Mouse (Mus musculus) neural tube, embryonic 11.5 days (tissue): ENCODE results near the gene Pot1b. TPM values are rescaled to one million over a fixed set of nuclear protein-coding genes. Genes with fewer than 3 reads are reported as not detected.

Experiments used
- ATAC-seq: fragments of 200-750 bp; cut with Nextera tagmentation; 2 replicates; pipeline ENCODE4 v1.8.0; 2017; ENCODE audit warnings: moderate number of reproducible peaks, mild to moderate bottlenecking, moderate TSS enrichment, moderate library complexity; ENCODE audit not compliant: insufficient read depth, low FRiP score, low TSS enrichment
- DNase-seq: peaks from one replicate; pipeline ENCODE4 v3.0.0-alpha.2; 2015; ENCODE audit warnings: low spot score
- H3K27ac ChIP-seq: fragments of 300-500 bp; sonication (generic); 2 replicates; pipeline ENCODE4 v1.5.1; 2014; ENCODE audit warnings: low read depth, mild to moderate bottlenecking, low read length
- H3K27me3 ChIP-seq: fragments of 300-500 bp; sonication (generic); 2 replicates; pipeline ENCODE4 v1.6.1; 2014; ENCODE audit warnings: mild to moderate bottlenecking, low read length, mixed read lengths; ENCODE audit not compliant: control insufficient read depth, insufficient read depth
- H3K36me3 ChIP-seq: fragments of 300-500 bp; sonication (generic); 2 replicates; pipeline ENCODE4 v1.6.1; 2014; ENCODE audit warnings: mild to moderate bottlenecking, low read length, moderate library complexity, mixed read lengths; ENCODE audit not compliant: control insufficient read depth, insufficient read depth
- H3K4me1 ChIP-seq: fragments of 300-500 bp; sonication (generic); 2 replicates; pipeline ENCODE4 v1.6.1; 2014; ENCODE audit warnings: low read length, mixed read lengths; ENCODE audit not compliant: control insufficient read depth, insufficient read depth
- H3K4me2 ChIP-seq: fragments of 300-500 bp; sonication (generic); 2 replicates; pipeline ENCODE4 v1.6.1; 2014; ENCODE audit warnings: low read depth, mild to moderate bottlenecking, moderate library complexity
- H3K4me3 ChIP-seq: fragments of 300-500 bp; sonication (generic); 2 replicates; pipeline ENCODE4 v1.5.1; 2014; ENCODE audit warnings: low read depth, low read length
- H3K9ac ChIP-seq: fragments of 300-500 bp; sonication (generic); 2 replicates; pipeline ENCODE4 v1.6.1; 2014; ENCODE audit warnings: mild to moderate bottlenecking, low read length
- H3K9me3 ChIP-seq: fragments of 300-500 bp; sonication (generic); 2 replicates; pipeline ENCODE4 v1.6.1; 2016; ENCODE audit warnings: low read length; ENCODE audit not compliant: control insufficient read depth
- WGBS: fragments of 180-500 bp; shearing (Covaris S2); extraction: QIAGEN DNeasy Blood & Tissue Kit; methylation state at CpG from one replicate; pipeline ENCODE4 v1.1.7; 2014; 5-methylcytosine and 5-hydroxymethylcytosine counted together
- polyA plus RNA-seq: library from polyadenylated mRNA; unstranded; fragments of >200 nt; fragmentation: Nextera tagmentation; extraction: Ambion mirVana; gene quantifications from 2 replicates; pipeline ENCODE4 v1.2.1, GENCODE M21; 2014

Gene Pot1b
- polyA plus RNA-seq, 1 experiment from 2014 or later = 8.3 TPM

DNA sequence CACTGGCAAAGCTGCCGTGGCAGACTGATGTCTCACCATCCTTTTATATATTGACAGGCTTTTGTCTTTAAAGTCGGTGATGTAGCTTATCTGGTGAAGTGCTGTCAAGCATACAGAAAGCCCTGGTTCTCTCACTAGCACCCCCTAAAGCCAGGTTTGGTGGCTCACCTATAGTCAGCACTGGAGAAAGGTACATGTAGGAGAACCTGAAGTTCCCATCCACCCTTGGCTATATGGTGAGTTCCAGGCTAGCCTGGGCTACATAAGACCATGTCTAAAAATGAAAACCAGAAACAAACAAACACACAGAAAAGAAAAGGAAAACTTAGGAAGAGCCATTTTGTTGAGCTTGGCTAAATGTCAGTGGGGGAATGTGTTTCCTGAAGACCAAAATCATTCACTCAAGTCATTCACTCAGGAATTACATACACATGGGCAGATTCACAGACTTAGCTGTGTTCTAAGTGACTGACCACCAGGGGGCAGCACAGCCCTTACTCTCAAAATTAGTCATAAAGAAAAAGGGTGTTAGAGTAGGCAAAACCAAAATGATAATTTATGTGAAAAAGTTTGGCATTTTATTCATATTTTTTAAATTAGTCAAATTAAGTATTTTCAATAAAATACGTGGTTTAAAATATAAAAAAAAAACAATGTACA, 10.1 kb downstream of the Pot1b start:
- Histone ChIP-seq H3K36me3 (no peaks in the 10 kb centered on the region), H3K27me3 (no peaks in the 10 kb centered on the region), H3K9ac (no peak overlapping the region), H3K27ac (no peak overlapping the region), H3K4me3 (no peak overlapping the region), H3K4me2 (no peak overlapping the region), H3K4me1 (no peaks in the 10 kb centered on the region), H3K9me3 (no peaks in the 10 kb centered on the region)
- DNase-seq (peak; percentile 82), ATAC-seq (peak; percentile 71; the same call in 1 of the 2 replicates)
- WGBS = 66% methylated on average over 3 of the region's 3 CpGs

GRCm38 (mm10) chr17:55699388-55699787, 13.0 kb downstream of the Pot1b start:
- no peaks in the 10 kb centered on the region for H3K27me3 ChIP-seq
- WGBS = 85% methylated on average over 2 of the region's 2 CpGs
- no peak overlapping the region for H3K4me3 ChIP-seq
- H3K27ac ChIP-seq = no peak overlapping the region
- H3K4me1 ChIP-seq = no peaks in the 10 kb centered on the region
- no peak overlapping the region for H3K4me2 ChIP-seq
- H3K9ac ChIP-seq = no peak overlapping the region
- 0 out of 2 replicates have a peak, but pooled peaks cover 1% of the 10 kb centered on the region for H3K36me3 ChIP-seq
- no peaks in the 10 kb centered on the region for H3K9me3 ChIP-seq
- no peak for ATAC-seq
- DNase-seq = no peak

DNA sequence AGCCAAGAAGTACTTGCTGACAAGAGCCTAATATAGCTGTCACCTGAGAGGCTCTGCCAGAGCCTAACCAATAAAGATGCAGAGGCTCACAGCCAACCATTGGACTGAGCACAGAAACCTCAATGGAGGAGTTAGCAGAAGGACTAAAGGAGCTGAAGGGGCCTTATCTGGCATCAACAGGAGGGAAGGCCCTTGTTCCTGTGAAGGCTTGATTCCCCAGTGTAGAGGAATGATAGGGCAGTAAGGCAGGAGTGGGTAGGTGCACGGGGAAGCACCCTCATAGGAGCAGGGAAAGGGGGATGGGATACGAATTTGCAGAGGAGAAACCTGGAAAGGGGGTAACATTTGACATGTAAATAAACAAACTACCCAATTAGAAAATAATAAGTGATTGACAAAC, 51.3 kb downstream of the Pot1b start:
- Histone ChIP-seq H3K27me3 (no peaks in the 10 kb centered on the region), H3K4me2 (no peak overlapping the region), H3K36me3 (no peaks in the 10 kb centered on the region; the same call in 1 of the 2 replicates), H3K9ac (no peak overlapping the region), H3K4me1 (no peaks in the 10 kb centered on the region), H3K9me3 (no peaks in the 10 kb centered on the region), H3K4me3 (no peak overlapping the region), H3K27ac (no peak overlapping the region)
- no peak for DNase-seq
- 96% methylated on average over 2 of the region's 2 CpGs for WGBS
- ATAC-seq = no peak

DNA sequence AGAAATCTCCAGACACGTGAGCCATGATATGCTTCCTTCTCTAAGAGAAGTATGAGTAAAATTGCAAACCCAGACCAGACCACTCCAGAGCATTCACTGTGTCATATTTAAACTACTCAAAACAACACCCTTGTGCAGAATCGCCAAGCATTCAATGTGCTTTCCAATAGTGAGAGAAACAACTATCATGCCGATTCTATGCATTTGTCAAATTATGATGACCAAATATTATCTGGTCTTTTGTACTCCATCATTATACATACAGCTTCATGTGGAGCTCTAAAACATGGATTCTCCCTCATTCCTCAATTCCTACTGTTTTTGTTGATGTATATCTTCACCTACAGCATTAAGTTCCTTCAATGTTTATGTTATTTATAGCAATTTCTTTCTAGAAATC, 87.3 kb downstream of the Pot1b start, which contains the start of gene Vmn2r118:
Gene Vmn2r118, minus strand, starts transcription at position 101 of the 400 bp plus-strand sequence.
- Histone ChIP-seq H3K9ac (no peak within 1 kb of the TSS), H3K9me3 (no peaks in the 10 kb centered on the region), H3K4me3 (no peak within 1 kb of the TSS), H3K27me3 (no peaks in the 10 kb centered on the region), H3K36me3 (no peaks in the 10 kb centered on the region), H3K27ac (no peak within 1 kb of the TSS), H3K4me2 (no peak within 1 kb of the TSS), H3K4me1 (no peaks in the 10 kb centered on the region)
- ATAC-seq (no peak), DNase-seq (no peak)
- 82% methylated on average over 3 of the region's 3 CpGs for WGBS

Other genes with a start within 250 kb of the Pot1b start
- gene Vmn2r118, start 87.4 kb downstream of the Pot1b start, polyA plus RNA-seq = not detected in 2 replicates
- 0.08 and 0.29 TPM in 2 replicates for gene Adgre4, start 37.4 kb upstream of the Pot1b start, polyA plus RNA-seq
- gene Zfp119a, start 166.3 kb upstream of the Pot1b start, polyA plus RNA-seq = 7.9 and 8.2 TPM in 2 replicates
- 15.5 and 15.7 TPM in 2 replicates for gene Zfp959, start 179.5 kb upstream of the Pot1b start, polyA plus RNA-seq
- gene Zfp119b, start 236.9 kb upstream of the Pot1b start, polyA plus RNA-seq = 6.1 TPM in 2 replicates
- 2.1 and 2.3 TPM in 2 replicates for gene Ebi3, start 240.0 kb upstream of the Pot1b start, polyA plus RNA-seq
- gene Yju2, start 246.5 kb upstream of the Pot1b start, polyA plus RNA-seq = 19.2 and 25.1 TPM in 2 replicates